Mouse (Mus musculus): ENCODE measurements at regions not wholly inside any gene's neighbourhood (a gene's known extent, or its start where the extent isn't known, plus 50 kb on each side); places are given as distances from the start of the nearest gene placed in this dataset.
A peak's percentile ranks its signal among the peaks of the same experiment; 100 is the strongest.

DNA sequence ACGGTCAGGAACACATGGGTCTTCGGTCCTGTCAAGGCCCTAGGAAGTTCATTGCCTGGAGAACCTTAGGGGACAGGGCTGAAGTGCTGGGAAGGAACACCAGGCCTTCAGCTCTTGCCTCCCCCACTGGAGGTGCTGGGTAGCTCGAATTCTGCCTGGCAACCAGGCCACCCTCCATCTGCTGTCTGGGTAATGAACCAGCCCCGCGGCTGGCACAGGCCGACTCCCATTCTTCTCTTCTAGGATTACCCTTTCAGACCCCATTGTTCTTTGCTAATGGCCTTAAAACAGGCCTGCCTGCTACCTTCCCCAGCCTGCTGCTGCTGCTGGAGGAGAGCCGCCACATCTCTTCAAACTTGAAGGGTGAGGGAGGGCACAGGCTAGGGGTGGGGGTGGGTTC, 71.2 kb downstream of the Gadd45g start:
- peaks cover 63% of the 10 kb centered on the region for H3K4me1 ChIP-seq
- WGBS = 18% methylated on average over 7 of the region's 7 CpGs
- no peaks in the 10 kb centered on the region for H3K36me3 ChIP-seq (replicated peaks)
- no peak overlapping the region for H3K9ac ChIP-seq
- peak overlapping the region; percentile 91 for H3K27ac ChIP-seq
- H3K4me3 ChIP-seq (replicated peaks) = no peak overlapping the region
- no peaks in the 10 kb centered on the region for H3K9me3 ChIP-seq
- H3K27me3 ChIP-seq = peaks cover 82% of the 10 kb centered on the region
- peak; percentile 18; the same call in 1 of the 2 replicates for ATAC-seq (ENCODE audit: low FRiP score)
- H3K4me2 ChIP-seq = peak overlapping the region; percentile 15; the same call in 1 of the 2 replicates

DNA sequence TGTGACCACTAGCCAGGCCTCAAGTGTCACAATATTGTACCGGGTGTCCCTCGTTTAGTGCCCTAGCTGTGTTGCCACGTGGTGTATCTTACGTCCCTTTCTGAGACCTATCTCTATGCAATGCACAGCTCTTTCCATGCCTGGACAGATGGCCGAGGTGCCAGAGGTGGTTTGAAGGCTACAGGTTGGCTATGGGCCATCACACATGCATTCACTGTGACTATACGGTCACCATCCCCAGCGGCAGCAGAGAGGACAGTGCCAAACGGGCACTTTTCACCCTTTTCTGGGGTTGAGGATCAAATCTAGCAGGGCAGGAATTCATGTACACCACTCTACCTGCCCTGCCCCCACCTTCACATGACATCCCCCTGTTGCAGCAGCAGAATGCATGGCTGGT, 71.6 kb downstream of the Gadd45g start:
- H3K27ac ChIP-seq = peak overlapping the region; percentile 91
- peak overlapping the region; percentile 10; the same call in 1 of the 2 replicates for H3K4me2 ChIP-seq
- H3K27me3 ChIP-seq = peaks cover 82% of the 10 kb centered on the region
- ATAC-seq (ENCODE audit: low FRiP score) = 0 out of 2 replicates have a peak, but pooled peaks have one; percentile 1
- no peaks in the 10 kb centered on the region for H3K9me3 ChIP-seq
- no peaks in the 10 kb centered on the region for H3K36me3 ChIP-seq (replicated peaks)
- no peak overlapping the region for H3K4me3 ChIP-seq (replicated peaks)
- WGBS = 24% methylated on average over 8 of the region's 8 CpGs
- H3K9ac ChIP-seq = no peak overlapping the region
- peaks cover 64% of the 10 kb centered on the region for H3K4me1 ChIP-seq

DNA sequence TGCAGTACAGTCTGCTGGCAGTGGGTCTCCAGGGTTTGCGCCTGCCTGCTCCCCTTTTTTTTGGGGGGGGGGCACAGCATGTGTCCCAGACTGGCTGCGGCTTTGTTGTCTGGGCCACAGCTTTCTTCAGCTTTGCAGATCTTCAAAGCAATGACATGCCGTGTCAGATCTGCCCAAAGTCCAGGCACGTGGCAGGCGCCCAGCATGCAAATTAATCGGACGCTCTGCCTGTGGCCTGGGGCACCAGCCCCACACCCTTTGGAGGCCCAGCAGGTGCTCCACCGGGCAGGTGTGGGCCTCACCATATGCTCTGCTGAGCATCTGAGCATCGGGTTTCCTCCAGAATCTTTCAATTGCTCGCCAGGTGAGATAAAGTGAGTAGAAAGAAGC, 72.3 kb downstream of the Gadd45g start:
- ATAC-seq (ENCODE audit: low FRiP score) = peak; percentile 9
- Histone ChIP-seq H3K36me3 (replicated peaks) (no peaks in the 10 kb centered on the region), H3K27ac (peak overlapping the region; percentile 91), H3K4me3 (replicated peaks) (no peak overlapping the region), H3K9ac (no peak overlapping the region), H3K9me3 (no peaks in the 10 kb centered on the region), H3K4me2 (peak overlapping the region; percentile 25), H3K27me3 (peaks cover 82% of the 10 kb centered on the region), H3K4me1 (peaks cover 65% of the 10 kb centered on the region)
- 4% methylated on average over 10 of the region's 10 CpGs for WGBS

DNA sequence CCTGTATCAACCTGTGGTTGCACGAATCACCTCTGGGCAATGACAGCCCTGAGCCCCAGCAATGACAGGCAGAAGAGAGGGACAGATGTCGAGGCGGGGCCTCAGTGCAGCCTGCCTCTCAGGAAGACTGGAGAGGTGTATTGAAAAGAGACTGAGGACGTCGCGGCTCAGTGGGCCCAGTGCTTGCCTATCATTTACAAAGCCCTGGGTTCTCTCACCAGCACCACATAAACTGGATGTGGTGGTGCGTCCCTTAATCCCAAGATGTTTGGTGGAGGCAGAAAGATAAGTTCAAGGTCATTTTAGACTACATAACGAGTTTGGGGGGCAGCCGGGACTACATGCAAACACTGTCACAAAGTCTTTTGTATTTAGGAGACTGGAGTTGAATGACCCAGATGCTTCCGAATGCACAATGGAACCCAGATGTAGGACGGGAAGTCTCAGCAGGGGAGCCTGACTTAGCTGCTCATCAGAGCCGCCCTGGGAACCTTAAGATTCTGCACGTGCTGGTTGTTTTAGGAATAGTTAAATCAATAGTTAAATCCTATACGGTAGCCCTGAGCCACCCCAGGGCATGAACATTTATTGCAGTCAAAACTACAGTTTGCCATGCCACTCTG, 72.8 kb downstream of the Gadd45g start:
- WGBS = 3% methylated on average over 14 of the region's 14 CpGs
- H3K4me3 ChIP-seq (replicated peaks) = 0 out of 2 replicates have a peak overlapping the region, but pooled peaks have one; percentile 10
- H3K27me3 ChIP-seq = peaks cover 83% of the 10 kb centered on the region

DNA sequence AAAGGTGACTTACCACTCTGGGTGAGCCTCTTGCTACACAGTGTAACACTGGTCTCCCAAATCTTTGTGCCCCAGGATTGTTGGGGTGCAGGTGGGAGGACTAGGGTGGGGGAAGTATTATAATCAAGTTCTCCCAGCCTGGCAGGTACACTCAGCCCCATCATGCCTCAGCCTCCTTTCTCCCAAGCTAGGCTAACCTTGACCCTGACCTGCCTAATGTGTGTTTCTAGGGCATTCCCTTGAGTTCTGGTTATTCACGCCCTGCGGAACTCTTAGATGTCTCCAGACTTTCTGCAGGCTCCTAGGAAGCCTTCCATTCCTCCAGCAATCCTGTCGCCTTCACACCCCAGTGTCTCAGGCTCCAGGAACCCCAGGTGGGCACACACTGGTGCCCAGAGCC, 73.5 kb downstream of the Gadd45g start:
- H3K4me2 ChIP-seq = peak overlapping the region; percentile 32
- 0 out of 2 replicates have a peak overlapping the region, but pooled peaks have one; percentile 10 for H3K4me3 ChIP-seq (replicated peaks)
- H3K4me1 ChIP-seq = peaks cover 67% of the 10 kb centered on the region
- ATAC-seq (ENCODE audit: low FRiP score) = no peak
- no peaks in the 10 kb centered on the region for H3K9me3 ChIP-seq
- no peaks in the 10 kb centered on the region for H3K36me3 ChIP-seq (replicated peaks)
- WGBS = 21% methylated on average over 3 of the region's 3 CpGs
- peak overlapping the region; percentile 91 for H3K27ac ChIP-seq
- 0 out of 2 replicates have a peak overlapping the region, but pooled peaks have one; percentile 21 for H3K9ac ChIP-seq
- H3K27me3 ChIP-seq = peaks cover 84% of the 10 kb centered on the region

More for the DNA sequence above, 72.8 kb downstream of the Gadd45g start:
- peak overlapping the region; percentile 32; the same call in 1 of the 2 replicates for H3K4me2 ChIP-seq
- H3K36me3 ChIP-seq (replicated peaks) = no peaks in the 10 kb centered on the region
- 0 out of 2 replicates have a peak overlapping the region, but pooled peaks have one; percentile 21 for H3K9ac ChIP-seq
- H3K4me1 ChIP-seq = peaks cover 67% of the 10 kb centered on the region
- peak overlapping the region; percentile 91 for H3K27ac ChIP-seq
- peak; percentile 17; the same call in 1 of the 2 replicates for ATAC-seq (ENCODE audit: low FRiP score)
- no peaks in the 10 kb centered on the region for H3K9me3 ChIP-seq

DNA sequence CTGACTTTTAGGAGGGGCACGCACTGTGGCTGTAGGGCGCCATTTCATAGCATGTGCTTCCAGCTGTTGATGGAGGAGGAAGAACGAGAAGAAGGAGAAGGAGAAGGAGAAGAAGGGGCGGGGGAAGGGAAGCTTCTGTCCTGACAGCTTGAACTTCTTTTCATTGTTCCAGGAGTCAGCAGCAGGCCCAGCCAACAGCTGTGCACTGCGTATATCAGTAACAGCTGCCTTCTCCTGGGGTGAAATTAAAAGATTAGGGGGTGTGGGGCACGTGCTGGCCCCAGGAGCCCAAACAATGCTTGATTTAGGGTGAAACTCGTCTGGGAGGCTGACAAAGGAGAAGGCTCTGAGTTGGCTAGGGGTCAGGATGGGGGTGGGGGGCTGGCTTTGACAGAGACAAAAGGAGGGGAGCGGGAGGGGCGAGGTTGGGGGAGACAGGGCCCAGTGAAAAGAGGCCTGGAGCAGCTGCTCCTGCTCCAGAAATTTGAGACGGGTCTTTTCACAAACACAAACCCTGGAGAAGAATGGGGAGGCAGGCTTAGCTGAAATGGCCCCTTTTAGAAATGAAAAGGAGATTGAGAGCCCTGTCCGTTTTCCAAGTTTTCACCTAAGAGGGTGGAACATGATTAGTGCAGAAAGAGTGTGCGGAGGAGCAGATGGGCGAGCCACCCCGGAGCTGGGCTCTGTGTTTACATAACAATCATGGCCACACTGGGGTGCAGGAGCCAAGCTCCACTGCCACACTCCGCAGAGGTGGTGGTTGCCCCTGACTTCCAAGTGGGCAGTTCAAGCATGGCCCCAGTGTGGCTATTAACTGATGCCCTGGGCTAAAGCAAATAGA, 74.3 kb downstream of the Gadd45g start:
- 4% methylated on average over 15 of the region's 15 CpGs for WGBS
- peaks cover 84% of the 10 kb centered on the region for H3K27me3 ChIP-seq
- ATAC-seq (ENCODE audit: low FRiP score) = peak; percentile 73
- no peaks in the 10 kb centered on the region for H3K36me3 ChIP-seq (replicated peaks)
- no peaks in the 10 kb centered on the region for H3K9me3 ChIP-seq
- H3K4me3 ChIP-seq (replicated peaks) = no peak overlapping the region
- H3K4me2 ChIP-seq = peak overlapping the region; percentile 32
- H3K4me1 ChIP-seq = peaks cover 67% of the 10 kb centered on the region
- no peak overlapping the region for H3K9ac ChIP-seq
- peak overlapping the region; percentile 91 for H3K27ac ChIP-seq

DNA sequence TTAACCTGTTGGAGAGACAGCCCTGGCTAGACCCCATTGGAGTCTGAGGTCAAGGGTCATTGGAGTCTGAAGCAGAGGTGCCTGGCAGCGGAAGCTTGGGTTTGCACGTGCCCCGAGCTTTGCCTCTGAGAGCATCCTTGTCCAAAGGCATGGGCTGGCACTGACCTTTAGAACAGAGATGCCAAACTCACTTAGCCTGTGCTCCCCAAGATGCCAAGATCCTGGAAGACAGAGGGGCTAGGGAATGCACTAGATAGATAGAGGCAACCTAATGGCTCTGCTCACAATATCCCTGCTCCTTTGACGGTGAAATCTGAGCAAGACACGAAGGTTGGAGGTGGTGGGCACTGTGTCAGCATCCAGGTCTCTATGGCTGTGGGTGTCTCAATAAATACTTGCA, 75.1 kb downstream of the Gadd45g start:
- Histone ChIP-seq H3K4me3 (replicated peaks) (no peak overlapping the region), H3K9ac (no peak overlapping the region), H3K4me2 (peak overlapping the region; percentile 32), H3K9me3 (no peaks in the 10 kb centered on the region), H3K4me1 (peaks cover 66% of the 10 kb centered on the region), H3K36me3 (replicated peaks) (no peaks in the 10 kb centered on the region), H3K27me3 (peaks cover 83% of the 10 kb centered on the region), H3K27ac (peak overlapping the region; percentile 91)
- ATAC-seq (ENCODE audit: low FRiP score) = no peak
- WGBS = 10% methylated on average over 5 of the region's 5 CpGs

DNA sequence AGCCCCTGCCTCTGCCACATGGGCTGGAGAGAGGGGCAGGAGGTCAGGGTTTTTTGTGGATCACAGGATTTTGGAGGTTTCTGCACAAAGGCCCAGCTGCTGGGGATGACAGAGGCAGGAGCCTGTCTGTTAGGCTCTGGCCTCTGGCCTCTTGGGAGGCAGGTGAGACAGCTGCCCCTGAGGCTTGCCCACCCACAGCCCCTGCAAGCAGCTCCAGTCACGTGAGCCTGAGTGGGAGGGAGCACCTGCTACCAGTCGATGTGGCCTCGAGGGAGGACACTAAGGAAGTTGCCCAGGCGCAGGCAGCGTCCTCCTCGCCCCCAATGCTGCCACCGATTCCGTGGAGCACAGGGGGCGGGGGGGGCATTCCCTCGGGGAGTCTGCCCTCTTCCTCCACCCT, 80.3 kb downstream of the Gadd45g start:
- 42% methylated on average over 10 of the region's 10 CpGs for WGBS
- peaks cover 94% of the 10 kb centered on the region for H3K27me3 ChIP-seq
- no peaks in the 10 kb centered on the region for H3K36me3 ChIP-seq (replicated peaks)
- H3K4me3 ChIP-seq (replicated peaks) = no peak overlapping the region
- H3K27ac ChIP-seq = peak overlapping the region; percentile 14; the same call in 1 of the 2 replicates
- H3K9me3 ChIP-seq = no peaks in the 10 kb centered on the region
- no peak for ATAC-seq (ENCODE audit: low FRiP score)
- H3K4me1 ChIP-seq = peaks cover 38% of the 10 kb centered on the region
- H3K9ac ChIP-seq = no peak overlapping the region
- H3K4me2 ChIP-seq = no peak overlapping the region

DNA sequence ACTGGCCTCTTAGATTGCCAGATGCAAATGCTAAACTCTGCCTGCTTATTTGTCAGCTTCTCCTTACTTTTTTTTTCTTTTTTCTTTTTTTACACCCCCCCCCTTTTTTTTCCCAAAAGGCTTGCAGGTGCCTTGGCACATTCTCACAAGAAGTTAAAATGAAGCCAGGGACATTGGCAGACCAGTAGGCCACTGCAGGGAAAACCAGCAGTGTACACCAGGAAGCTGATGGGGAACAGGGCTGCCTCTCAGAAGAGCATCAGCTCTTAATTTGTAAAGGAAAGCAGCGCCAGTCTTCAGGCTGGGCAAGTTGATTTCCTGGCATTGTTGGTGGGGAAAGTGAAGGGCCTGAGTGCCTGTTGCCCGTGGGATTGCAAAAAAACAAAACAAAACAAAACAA, 83.3 kb downstream of the Gadd45g start:
- Histone ChIP-seq H3K9me3 (no peaks in the 10 kb centered on the region), H3K4me3 (replicated peaks) (no peak overlapping the region), H3K4me1 (peaks cover 26% of the 10 kb centered on the region), H3K4me2 (no peak overlapping the region), H3K36me3 (replicated peaks) (no peaks in the 10 kb centered on the region), H3K27me3 (peaks cover 82% of the 10 kb centered on the region), H3K9ac (no peak overlapping the region), H3K27ac (no peak overlapping the region)
- 64% methylated on average over 2 of the region's 2 CpGs for WGBS
- no peak for ATAC-seq (ENCODE audit: low FRiP score)

DNA sequence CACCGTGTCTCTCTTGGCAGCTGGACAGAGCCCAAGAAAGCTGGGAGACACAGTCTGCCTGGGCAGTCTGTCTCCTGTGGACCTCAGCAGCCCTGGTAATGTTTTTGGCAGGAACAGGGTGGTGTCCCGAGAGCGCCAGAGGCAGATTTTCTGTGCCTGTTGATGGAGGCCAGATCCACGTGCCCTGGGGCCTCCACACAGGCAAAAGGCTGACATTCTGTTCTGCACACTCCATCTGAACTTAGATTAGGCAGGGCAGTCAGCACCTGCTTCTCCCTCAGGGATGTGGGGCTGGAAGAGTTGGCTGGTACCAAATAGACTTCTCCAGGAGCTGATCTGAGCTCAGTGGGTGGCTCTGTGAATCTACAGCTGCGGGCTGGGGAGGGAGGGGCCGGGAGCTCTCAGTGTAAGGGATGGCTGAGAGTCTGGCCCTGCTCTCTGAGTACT, 83.8 kb downstream of the Gadd45g start:
- Histone ChIP-seq H3K4me3 (replicated peaks) (no peak overlapping the region), H3K27me3 (peaks cover 77% of the 10 kb centered on the region), H3K4me1 (peaks cover 26% of the 10 kb centered on the region), H3K9me3 (no peaks in the 10 kb centered on the region), H3K9ac (no peak overlapping the region), H3K36me3 (replicated peaks) (no peaks in the 10 kb centered on the region), H3K27ac (peak overlapping the region; percentile 47; the same call in 1 of the 2 replicates), H3K4me2 (no peak overlapping the region)
- ATAC-seq (ENCODE audit: low FRiP score) = peak; percentile 36; the same call in 1 of the 2 replicates
- WGBS = 41% methylated on average over 6 of the region's 6 CpGs

DNA sequence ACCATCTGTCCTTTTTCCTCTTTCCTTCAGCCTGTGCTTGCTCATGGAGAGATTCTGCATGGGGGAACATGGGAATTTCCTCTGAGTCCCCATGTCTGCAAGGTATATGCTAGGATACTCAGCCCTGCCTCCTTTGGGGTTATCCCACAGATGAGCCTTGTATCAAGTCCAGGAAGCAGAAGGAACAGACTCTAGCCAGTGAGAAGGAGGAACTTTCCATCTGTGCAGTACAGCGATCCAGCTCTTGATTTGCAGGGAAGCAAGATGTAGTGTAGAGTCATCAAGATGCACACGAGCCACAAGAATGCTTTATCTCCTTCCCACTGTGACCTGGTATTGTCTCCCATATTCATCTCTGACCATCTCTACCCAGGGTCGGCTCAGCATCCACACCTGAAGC, 84.5 kb downstream of the Gadd45g start:
- no peaks in the 10 kb centered on the region for H3K36me3 ChIP-seq (replicated peaks)
- peaks cover 71% of the 10 kb centered on the region for H3K27me3 ChIP-seq
- H3K27ac ChIP-seq = no peak overlapping the region
- H3K4me1 ChIP-seq = peaks cover 26% of the 10 kb centered on the region
- no peak for ATAC-seq (ENCODE audit: low FRiP score)
- H3K4me3 ChIP-seq (replicated peaks) = no peak overlapping the region
- no peak overlapping the region for H3K9ac ChIP-seq
- WGBS = 88% methylated on average over 3 of the region's 3 CpGs
- no peak overlapping the region for H3K4me2 ChIP-seq
- H3K9me3 ChIP-seq = no peaks in the 10 kb centered on the region

DNA sequence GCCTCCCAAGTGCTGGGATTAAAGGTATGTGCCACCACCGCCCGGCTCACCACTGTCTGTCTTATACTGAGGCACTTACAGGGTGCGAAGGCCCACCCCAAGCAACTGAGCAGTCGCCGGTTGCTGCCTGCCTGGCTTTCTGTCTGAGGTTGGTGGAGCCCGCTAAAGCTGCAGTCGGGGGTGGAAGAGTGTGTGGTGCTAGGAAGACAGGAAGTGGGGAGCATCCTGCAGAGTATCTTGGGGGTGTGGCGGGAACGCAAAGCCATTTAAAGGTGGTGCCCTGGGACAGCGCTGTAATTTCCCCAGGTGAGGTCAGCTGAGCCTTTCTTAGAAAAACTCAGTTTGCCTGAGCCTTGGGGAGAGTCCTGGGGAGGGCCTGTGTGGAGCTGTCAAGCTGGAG, 89.3 kb downstream of the Gadd45g start:
- Histone ChIP-seq H3K36me3 (replicated peaks) (no peaks in the 10 kb centered on the region), H3K4me1 (peaks cover 4% of the 10 kb centered on the region; the same call in 1 of the 2 replicates), H3K27me3 (peaks cover 40% of the 10 kb centered on the region), H3K9ac (no peak overlapping the region), H3K27ac (no peak overlapping the region), H3K4me2 (no peak overlapping the region), H3K9me3 (no peaks in the 10 kb centered on the region), H3K4me3 (replicated peaks) (no peak overlapping the region)
- no peak for ATAC-seq (ENCODE audit: low FRiP score)
- 88% methylated on average over 10 of the region's 10 CpGs for WGBS
